Mouse (Mus musculus): Measurements from ENCODE around the gene Hsp90ab1.

The Hsp90ab1 gene

DNA sequence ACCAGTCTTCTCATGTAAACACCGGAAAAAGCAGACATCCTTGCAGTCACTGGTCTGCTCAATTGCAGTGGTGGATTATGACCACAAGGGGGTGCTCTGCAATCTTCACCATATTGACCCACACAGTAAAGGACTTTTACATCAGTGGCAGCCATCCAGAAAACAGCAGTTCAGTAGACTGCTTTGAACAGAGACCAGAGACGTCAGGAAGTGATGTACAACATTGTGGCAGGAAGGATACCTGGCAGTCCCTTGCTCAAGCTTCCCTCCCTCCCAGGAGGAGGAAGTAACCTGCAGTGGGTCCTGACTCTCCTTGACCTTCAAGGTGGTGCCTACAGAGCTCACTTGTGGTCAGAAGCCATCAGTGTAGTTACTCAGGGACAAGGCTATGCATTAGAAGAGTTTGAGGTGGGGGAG, 8.5 kb upstream of the Hsp90ab1 start:
- in situ Hi-C loops (cut with MboI, MseI) = no loop called here

DNA sequence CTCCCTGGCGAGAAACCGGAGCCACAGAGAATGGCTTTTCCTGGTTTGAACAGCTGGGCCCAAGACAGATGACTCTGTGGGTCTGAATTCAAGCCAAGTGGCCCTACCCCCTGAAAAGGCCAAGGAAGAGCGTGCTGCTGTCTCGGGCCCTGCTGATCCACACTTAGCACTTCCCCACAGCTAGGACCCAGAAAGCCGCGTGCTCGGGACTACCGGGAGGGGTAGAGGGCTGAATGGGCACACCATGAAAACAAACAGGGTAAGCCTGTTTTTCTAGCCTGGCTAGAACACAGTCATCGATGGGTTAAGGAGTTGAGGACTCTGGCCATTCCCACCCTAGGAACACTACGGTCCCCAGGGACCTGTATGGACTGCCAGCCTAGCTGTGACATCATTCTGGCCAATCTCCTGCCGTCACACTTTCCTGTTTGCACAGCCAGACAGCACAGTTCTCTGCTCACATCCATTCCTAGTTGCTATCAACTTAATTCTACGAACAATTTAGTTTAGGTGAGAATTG, 7.9 kb upstream of the Hsp90ab1 start:
- in situ Hi-C loops (cut with MboI, MseI) = no loop called here

DNA sequence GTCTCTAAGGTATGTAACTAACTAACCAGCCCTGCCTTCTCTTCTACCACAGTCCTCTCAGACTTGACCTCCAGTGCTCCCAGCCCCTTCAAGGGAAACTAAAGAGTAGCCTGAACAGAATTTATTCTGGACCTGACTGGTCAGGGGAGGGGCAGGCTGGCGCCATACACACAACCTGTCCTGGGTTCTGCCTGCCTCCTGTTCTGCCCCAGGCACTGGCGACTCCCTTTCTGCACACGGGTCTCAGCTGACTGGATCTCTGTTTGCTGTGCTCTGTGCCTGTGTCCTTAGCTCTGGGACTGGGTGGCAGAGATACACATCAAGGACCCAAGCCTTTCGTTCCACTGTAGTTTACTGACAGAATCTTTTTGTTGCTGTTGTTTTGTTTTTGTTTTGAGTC, 6.5 kb upstream of the Hsp90ab1 start:
- in situ Hi-C loops (cut with MboI, MseI) = no loop called here

DNA sequence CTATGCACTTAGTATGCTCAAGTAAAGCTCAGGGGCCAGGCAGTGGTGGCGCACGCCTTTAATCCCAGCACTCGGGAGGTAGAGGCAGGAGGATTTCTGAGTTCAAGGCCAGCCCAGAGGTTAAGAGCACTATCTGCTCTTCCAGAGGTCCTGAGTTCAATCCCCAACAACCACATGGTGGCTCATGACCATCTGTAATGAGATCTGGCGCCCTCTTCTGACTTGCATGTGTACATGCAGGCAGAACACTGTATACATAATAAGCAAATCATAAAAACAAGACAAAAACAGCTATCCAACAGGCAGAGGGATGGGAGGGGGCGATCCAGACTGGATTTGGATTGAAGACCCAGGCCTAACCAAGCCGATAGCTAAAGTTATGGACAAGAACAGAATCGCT, 5.8 kb upstream of the Hsp90ab1 start:
- in situ Hi-C loops (cut with MboI, MseI) = no loop called here

DNA sequence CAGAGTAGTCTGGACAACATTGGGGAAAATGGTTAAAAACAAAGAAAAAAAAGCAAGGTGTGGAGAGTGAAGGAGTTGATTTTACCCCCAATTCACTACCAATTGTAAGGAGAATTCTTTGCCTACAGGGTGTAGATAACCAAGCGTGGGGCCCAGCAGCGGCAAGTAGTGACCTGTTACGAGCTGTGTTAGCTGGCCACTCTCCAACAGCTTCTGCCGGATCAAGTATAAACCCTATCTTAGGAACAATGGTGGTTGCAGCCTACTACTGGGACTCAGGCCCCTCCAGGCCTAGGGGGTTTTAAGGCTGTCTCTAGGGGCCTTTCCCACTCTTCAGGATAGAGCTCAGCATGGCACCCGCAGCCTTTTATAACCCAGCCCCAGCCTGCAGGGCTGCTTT, 5.2 kb upstream of the Hsp90ab1 start:
- in situ Hi-C loops (cut with MboI, MseI) = no loop called here

DNA sequence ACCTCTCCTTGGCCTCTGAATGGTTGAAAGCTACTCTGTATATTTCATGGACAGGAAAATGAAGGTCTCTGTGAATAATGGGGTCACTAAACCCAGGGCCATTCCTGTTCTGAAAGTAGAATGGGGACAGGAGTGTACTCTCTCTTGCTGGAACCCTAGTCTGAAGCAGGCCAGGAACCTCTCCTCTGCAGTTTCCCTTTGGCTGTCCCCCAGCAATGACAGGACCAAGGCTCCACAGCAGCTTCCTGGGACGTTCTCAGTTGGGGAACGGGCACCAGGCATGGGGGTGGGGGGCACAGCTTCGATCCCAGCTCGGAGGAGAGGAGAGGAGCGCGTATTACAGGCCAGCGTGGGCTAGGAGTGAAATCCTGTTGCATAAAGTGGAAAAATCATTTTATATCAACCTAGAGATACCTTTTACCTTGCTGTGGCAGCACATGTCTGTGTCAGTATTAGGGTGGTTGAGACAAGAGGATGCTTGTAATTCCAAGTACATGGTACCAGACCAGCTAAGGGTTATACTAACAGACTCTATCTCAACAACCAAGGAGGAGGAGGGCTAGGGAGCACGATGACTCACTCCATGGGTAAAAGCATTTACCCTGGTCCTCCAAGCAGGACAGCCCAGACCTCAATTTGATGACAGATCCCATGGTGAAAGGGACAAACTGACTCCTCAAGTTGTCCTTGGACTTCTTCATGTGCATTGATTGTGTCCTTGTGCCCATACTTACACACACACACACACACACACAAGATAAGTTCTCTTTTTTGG, 2.2 kb upstream of the Hsp90ab1 start:
- in situ Hi-C loops (cut with MboI, MseI) = no loop called here

DNA sequence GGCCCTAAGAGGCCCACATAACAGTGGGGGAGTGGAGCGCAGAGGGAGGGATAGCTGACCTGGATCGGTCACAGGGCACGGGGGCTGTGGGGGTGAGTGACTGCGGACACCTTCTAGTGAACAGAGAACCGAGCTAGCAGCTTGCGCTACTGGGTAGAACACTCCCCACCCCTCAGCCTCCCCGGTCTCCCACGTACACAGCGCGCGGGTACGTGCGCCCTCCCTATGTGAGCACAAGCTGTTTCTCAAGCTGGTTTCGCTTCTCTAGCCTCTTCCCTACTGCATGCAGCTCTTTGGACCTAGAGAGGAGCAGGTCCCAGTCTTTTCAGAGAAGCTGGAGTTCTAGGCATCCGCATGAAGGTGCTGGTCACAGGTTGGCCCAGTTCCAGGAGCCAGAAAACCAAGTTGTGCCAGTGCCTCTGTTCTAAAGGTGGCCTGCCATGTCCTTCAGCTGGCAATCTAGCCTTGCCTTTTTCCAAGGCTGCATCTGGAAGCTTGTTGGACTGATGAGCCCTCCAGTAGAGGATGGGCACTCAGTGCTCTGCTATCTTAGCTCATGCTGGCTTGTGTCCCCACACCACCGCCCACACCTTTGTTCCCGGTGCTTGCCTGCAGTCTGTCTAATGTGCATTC, 1.2 kb upstream of the Hsp90ab1 start:
- in situ Hi-C loops (cut with MboI, MseI) = no loop called here

DNA sequence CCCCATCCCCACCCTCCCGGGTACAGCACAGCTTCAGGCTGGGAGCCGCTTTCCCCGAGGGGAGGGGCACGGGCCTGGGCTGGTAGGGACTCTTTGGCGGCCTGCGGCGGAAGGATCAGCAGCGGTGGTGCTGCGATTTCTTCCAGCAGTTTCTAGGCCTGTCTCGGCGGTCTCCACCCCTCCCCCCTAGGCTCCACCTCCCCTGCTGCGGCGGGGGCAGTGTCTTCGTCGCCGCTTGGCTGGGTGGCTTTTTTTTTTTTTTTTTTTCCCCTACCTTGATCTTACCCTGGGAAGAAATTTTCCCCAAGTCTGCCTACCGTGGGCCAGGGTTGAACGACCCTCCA, 681 bp upstream of the Hsp90ab1 start:
- in situ Hi-C loops (cut with MboI, MseI) = no loop called here

DNA sequence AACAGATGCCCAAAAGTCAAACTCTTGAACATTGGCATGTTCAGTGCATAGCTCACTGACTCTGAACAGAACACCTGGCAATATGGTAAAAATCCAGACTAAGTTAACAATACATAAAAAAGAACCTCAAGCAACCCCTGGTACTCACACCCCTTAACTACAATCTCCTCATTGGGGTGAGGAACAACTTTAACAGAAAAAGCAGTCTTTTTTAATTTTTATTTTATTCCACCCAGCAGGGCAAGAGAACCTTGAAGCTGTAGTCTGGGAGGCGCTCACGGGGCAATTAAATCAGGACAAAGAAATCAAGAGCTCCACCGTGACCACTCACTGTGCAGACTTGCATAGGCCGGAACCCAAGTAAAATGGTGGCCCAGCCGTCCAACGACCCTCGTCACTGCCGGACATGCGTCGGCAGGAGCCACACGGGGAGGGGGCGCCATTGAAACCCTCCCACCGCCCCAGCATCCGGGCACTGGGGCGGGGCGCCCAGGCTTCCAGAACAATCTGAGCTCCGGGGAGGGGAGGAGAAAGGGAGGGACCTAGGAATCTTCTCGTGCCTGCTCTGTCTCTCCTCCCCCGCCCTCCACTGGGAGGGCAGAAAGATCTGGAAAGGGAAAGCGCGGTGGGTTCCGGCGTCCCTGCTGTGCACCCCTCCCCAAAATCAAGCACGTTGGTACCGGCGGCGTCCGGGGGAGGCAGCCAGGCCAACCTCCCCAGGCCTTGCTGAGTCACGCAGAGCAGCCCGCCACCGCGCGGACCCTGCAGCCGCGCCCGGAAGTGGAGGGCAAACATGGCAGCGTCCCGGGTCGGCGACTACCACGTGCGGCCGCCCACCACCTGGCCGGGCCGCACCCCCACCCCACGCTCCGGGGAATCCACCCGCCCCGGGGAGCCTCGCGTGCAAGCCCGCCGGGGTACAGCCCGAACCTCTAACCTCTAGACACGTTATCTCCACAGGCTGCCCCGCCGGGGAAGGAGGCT, 676 bp downstream of the Hsp90ab1 start:
- in situ Hi-C loops (cut with MboI, MseI) = no loop called here

DNA sequence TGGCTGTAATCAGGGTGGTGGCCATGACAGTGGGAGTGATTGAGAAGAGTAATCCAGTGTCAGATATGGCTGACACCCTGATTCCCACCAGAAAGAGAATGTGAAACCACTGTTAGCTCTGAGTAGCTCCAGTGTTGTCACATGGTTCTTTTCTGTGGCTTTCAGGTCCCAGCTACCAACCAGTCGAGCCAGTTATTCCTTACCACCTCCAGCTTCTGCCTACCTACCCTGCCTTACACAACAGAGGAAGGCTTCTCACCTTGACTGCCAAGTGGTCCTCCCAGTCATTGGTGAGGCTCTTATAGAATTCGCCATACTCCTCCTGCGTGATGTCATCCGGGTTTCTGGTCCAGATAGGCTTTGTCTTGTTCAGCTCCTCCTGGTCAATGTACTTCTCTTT, 3.1 kb downstream of the Hsp90ab1 start:
- in situ Hi-C loops (cut with MboI, MseI) = no loop called here

DNA sequence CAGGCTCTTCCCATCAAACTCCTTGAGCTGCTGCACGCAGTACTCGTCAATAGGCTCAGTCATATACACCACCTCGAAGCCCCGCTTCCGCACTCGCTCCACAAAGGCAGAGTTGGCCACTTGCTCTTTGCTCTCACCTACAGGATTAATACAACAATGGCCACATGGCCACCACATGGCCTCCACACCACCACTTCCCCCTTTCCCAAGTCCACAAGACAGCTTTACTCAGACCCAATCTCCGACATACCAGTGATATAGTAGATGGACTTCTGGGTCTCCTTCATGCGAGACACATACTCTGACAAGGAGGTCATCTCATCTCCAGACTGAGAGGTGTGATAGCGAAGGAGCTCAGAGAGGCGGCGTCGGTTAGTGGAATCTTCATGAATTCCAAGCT, 4.1 kb downstream of the Hsp90ab1 start:
- in situ Hi-C loops (cut with MboI, MseI) = no loop called here

DNA sequence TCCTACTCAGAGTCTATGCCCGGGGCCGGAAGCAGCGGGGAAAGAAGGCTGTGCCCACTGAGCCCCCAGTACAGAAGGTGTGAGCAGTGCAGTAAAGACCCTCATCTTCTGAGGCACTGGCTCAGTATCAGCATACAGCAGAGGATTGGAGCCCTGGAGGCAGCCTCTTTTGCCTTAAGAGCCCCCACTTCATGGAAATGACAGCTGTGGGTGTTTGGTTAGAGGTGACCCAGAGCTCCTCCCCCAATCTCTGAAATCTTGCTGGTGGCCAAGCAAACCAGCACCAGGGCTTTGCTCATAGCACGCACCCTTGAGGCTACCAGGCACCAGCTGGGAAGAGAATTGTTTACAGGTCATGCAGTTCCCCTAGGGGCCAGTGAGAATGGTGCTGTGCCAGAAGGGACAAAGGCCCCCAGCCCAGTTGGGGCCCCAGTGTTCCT, 5.9 kb downstream of the Hsp90ab1 start:
- in situ Hi-C loops (cut with MboI, MseI) = no loop called here

DNA sequence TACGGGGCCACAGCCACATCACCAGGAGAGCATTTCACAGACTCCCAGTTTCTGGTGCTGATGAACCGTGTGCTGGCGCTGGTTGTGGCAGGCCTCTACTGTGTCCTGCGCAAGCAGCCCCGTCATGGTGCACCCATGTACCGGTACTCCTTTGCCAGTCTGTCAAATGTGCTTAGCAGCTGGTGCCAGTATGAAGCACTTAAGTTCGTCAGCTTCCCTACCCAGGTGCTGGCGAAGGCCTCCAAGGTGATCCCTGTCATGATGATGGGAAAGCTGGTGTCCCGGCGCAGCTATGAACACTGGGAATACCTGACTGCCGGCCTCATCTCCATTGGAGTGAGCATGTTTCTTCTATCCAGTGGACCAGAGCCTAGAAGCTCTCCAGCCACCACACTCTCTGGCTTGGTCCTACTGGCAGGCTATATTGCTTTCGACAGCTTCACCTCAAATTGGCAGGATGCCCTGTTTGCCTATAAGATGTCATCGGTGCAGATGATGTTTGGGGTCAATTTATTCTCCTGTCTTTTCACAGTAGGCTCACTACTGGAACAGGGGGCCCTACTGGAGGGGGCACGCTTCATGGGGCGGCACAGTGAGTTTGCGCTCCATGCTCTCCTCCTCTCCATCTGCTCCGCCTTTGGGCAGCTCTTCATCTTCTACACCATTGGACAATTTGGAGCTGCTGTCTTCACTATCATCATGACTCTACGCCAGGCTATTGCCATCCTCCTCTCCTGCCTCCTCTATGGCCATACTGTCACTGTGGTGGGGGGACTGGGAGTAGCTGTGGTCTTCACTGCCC, 6.5 kb downstream of the Hsp90ab1 start:
- in situ Hi-C loops (cut with MboI, MseI) = no loop called here

DNA sequence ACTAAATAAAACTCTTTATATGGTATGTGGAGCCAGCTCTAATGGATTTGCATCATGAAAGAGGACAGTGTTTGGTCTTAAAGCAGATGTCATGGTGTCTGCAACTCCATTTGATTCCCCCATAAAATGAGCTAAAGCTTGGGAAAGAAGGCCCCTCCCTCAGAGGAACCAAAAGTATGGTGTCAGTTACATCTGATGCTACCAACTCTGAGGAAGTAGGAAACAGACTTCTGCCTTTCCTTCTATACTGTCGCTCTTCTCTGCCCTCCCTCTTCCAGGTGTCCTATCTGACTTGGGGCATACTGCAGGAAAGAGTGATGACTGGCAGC, 7.1 kb downstream of the Hsp90ab1 start:
- in situ Hi-C loops (cut with MboI, MseI) = no loop called here

DNA sequence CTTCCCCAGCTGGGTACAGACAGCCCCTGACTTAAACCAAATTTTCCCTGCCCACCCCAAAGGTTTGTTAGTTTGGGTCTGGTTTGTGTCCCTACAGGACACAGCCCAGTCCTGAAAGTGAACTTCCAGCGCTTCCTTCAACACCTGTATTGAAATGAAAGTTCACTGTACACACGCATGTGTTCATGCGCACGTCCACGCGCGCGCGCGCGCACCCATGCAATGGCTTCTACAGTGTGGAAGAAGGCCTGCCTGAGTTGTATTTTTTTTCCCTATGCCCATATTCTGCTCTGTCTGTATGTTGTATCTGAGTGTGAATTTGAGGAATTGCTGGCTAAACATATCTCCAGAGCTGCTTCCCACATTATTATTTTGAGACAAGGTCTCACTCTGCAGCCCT, 8.0 kb downstream of the Hsp90ab1 start:
- in situ Hi-C loops (cut with MboI, MseI) = no loop called here

DNA sequence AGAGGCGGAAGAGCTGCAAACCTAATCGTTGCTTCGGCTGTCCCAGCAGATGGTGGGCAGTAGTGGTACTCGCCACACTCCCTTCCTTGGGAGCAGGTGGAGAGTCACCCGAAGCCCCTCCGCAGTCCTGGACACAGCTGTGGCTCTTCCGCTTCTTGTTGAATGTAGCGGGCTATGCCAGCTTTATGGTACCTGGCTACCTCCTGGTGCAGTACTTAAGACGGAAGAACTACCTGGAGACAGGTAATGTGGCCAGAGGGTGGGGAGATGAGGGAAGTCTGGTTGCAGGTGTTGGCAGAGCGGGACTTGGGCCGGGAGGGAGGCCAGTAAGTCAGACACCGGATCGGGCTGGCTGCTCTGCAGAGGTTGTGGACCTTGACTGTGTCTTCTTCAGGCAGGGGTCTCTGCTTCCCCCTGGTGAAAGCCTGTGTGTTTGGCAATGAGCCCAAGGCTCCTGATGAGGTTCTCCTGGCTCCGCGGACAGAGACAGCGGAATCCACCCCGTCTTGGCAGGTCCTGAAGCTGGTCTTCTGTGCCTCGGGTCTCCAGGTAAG, 8.5 kb downstream of the Hsp90ab1 start:
- in situ Hi-C loops (cut with MboI, MseI) = no loop called here

DNA sequence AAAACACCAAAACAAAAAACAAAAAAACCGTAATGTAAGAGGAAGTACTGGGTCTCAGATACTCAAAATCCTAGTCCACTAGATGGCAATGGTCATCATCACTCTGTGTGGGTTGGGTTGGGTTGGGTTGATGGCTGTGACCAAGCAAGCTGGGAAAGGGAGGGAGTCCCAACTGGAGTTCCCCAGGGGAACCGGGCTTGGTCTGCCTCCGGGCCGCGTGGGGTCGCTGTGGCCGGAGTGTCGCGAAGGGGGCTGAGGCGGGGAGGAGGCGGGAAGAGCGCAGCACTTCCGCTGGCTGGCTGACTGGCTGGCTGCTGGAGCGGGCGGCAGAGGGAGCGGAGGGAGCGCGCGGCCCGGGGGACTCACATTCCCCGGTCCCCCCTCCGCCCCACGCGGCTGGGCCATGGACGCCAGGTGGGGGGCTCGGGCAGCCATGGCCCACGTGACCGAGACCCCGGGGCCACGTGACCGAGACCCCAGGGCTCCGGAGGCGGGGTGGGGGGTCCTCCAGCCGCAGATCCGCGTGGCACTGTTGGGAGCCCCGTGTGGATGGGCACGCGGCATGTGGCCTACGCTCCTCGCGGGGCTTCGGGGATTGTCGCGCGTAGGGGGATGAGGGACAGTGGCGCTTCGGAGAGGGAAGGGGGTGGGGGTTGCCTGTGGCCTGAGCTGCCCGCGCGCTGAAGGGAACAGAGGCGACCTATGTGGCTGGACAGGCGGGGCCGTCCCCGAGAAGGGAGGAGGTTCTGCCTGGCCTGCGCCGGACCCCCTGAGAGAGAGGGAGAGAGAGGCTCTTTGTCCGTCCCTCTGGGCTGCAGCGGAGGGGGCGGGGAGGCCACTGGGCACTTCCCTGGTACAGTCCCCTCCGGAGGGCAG, 9.2 kb downstream of the Hsp90ab1 start, which contains the start of gene Slc35b2:
TSS of gene Slc35b2 (plus strand) at position 220 of the 876 bp plus-strand sequence.
- in situ Hi-C loops (cut with MboI, MseI) = no loop called here

DNA sequence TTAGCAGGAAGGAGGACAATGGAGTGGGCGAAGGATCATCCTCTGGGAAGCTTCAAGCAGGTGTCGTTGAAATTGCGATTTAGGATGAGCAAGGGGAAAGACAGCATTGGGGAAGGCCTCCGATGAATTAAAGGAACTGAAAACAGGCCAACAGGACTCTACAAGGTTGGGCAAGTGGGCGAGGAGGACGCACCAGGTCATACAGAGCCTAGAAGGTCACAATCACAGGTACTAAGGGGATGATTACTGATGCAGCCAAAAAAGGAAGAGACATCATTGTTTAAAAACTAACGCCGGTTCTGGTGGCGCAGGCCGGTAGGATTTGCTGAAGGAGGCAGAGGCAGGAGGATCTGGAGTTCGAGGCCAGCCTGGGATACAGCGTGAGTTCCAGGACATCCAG, 9.9 kb downstream of the Hsp90ab1 start:
- in situ Hi-C loops (cut with MboI, MseI) = no loop called here

DNA sequence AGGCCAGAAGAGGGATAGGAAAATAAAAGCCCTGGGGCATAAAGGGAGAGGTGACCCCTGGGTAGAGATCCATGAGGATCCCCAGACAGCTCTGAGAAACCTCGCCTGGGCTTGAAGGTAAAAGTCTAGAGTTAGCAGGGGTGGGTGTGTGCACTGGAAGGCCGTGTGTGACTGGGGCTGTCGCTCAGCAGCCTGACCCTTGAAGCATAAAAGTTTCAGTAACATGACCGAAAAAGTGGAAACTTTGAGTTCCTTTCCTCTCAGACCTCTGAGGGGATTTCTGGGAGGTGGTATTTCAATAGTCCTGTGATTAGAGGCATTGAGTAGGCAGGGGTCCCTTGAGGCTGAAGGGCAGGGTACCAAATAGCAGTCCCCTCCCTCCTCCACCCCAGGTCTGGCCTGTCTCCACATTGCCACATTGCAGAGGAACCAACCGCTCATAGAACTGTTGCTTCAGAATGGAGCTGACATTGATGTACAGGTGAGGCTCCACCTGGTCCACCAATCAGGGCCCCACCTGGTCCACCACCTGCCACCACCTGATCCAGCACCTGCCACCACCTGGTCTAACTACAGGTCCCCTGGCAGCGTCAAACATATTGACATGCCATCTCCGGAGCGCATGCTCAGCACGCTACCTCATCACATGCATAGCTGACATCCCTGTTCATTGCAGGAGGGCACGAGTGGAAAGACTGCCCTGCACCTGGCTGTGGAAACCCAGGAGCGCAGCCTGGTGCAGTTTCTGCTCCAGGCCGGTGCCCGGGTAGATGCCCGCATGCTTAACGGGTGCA, 13.1 kb downstream of the Hsp90ab1 start:
- in situ Hi-C loops (cut with MboI, MseI) = no loop called here

Data from T-helper 2 cell (primary cell).